Comparison of ENCODE assay signal across 9 mouse cellular contexts in genomic region chr2:167294216-167294615, GRCm38 (mm10). TPM values are rescaled to one million over a fixed set of nuclear protein-coding genes. Genes with fewer than 3 reads are reported as not detected.
A peak's percentile ranks its signal among the peaks of the same experiment; 100 is the strongest.
DNase-seq lines count a peak whose midpoint lies in the region; ATAC-seq and TF ChIP-seq lines count a peak whose summit lies in the region.
"Had no signal": no experiment of that assay in that cellular context is flagged by ENCODE, and none has a peak within 500 bp of the region (broad histone marks: within the 10 kb centered on the region; RNA-seq: fewer than 3 reads in every experiment).

No protein-coding gene starts in this region.

- 0 out of 2 replicates have a peak, but pooled peaks have one; percentile 24 for ATAC-seq in kidney, embryonic 16.5 days (ENCODE audit: low FRiP score, low TSS enrichment)
- no peak for ATAC-seq in kidney, embryonic 14.5 days (ENCODE audit: low FRiP score, low TSS enrichment)
- ATAC-seq in forebrain, embryonic 16.5 days: no peak
- no peak for ATAC-seq in lung, postnatal 0 days

- in situ Hi-C loops in ES-E14 (cut with MboI; ENCODE audit: low sequenced_read_pairs in 2 of 2, unreplicated experiment in 2 of 2): no loop called here

- no peak overlapping the region for H3K9ac ChIP-seq in kidney, embryonic 16.5 days (replicated peaks; ENCODE audit: low read length)
- H3K9ac ChIP-seq in kidney, embryonic 14.5 days (ENCODE audit: low read depth, low read length): no peak overlapping the region
- no peak overlapping the region for H3K9ac ChIP-seq in ES-E14 (ENCODE audit: insufficient read depth, low read depth, low read length, poor library complexity, severe bottlenecking)
- no peak overlapping the region for H3K9ac ChIP-seq in forebrain, embryonic 16.5 days (replicated peaks; ENCODE audit: low read depth, low read length)
- no peak overlapping the region for H3K9ac ChIP-seq in lung, postnatal 0 days (replicated peaks; ENCODE audit: low read depth)
- H3K9ac ChIP-seq: stomach, embryonic 15.5 days had no signal

- no peak overlapping the region for H3K4me3 ChIP-seq in kidney, embryonic 16.5 days (ENCODE audit: low read length)
- no peak overlapping the region for H3K4me3 ChIP-seq in kidney, embryonic 14.5 days (ENCODE audit: low read length)
- no peak overlapping the region for H3K4me3 ChIP-seq in ES-E14 (ENCODE audit: insufficient read depth in 1 of 2, low read depth in 1 of 2, low read length in 2 of 2, poor library complexity in 1 of 2, severe bottlenecking in 1 of 2)
- H3K4me3 ChIP-seq in forebrain, embryonic 16.5 days (replicated peaks; ENCODE audit: low read length): no peak overlapping the region
- H3K4me3 ChIP-seq in lung, postnatal 0 days (ENCODE audit: low read depth, low read length): no peak overlapping the region

- no peak overlapping the region for H3K27ac ChIP-seq in kidney, embryonic 16.5 days (ENCODE audit: low read length)
- no peak overlapping the region for H3K27ac ChIP-seq in kidney, embryonic 14.5 days (ENCODE audit: low read depth, low read length)
- 0 out of 2 replicates have a peak overlapping the region, but pooled peaks have one; percentile 16 for H3K27ac ChIP-seq in ES-E14 (ENCODE audit: insufficient read depth, low read depth, low read length, poor library complexity, severe bottlenecking)
- no peak overlapping the region for H3K27ac ChIP-seq in forebrain, embryonic 16.5 days (ENCODE audit: low read length)
- H3K27ac ChIP-seq in lung, postnatal 0 days (ENCODE audit: low read length): no peak overlapping the region
- H3K27ac ChIP-seq: stomach, embryonic 15.5 days had no signal

- H3K4me2 ChIP-seq in kidney, embryonic 16.5 days (replicated peaks; ENCODE audit: low read depth, low read length): no peak overlapping the region
- no peak overlapping the region for H3K4me2 ChIP-seq in kidney, embryonic 14.5 days (replicated peaks; ENCODE audit: low read depth, low read length)
- H3K4me2 ChIP-seq in forebrain, embryonic 16.5 days (ENCODE audit: low read length): peak overlapping the region; percentile 8; the same call in 1 of the 2 replicates
- H3K4me2 ChIP-seq in lung, postnatal 0 days (replicated peaks; ENCODE audit: low read depth, low read length): no peak overlapping the region
- H3K4me2 ChIP-seq: stomach, embryonic 15.5 days had no signal

- TF ChIP-seq CTCF in lung, postnatal 0 days (IDR thresholded peaks at IDR 0.05): no peak

- peak; percentile 3 to 5 for DNase-seq in cerebellum, postnatal 25 days
- DNase-seq in cerebellum, adult 9-11 months: no peak
- no peak for DNase-seq in ES-E14 (ENCODE audit: low read depth, low spot score)
- no peak for DNase-seq in T-cell, adult 2 months (ENCODE audit: low spot score)
- no peak for DNase-seq in lung, postnatal 0 days (ENCODE audit: low spot score)

- no peaks in the 10 kb centered on the region for H3K9me3 ChIP-seq in kidney, embryonic 16.5 days (ENCODE audit: low read length)
- no peaks in the 10 kb centered on the region for H3K9me3 ChIP-seq in kidney, embryonic 14.5 days (ENCODE audit: control insufficient read depth, low read length)
- H3K9me3 ChIP-seq in ES-E14 (ENCODE audit: control insufficient read depth, insufficient read depth, low read depth, low read length): peaks cover 4% of the 10 kb centered on the region; the same call in 1 of the 2 replicates
- no peaks in the 10 kb centered on the region for H3K9me3 ChIP-seq in forebrain, embryonic 16.5 days (ENCODE audit: control insufficient read depth, low read length)
- H3K9me3 ChIP-seq in lung, postnatal 0 days (ENCODE audit: low read length): no peaks in the 10 kb centered on the region
- H3K9me3 ChIP-seq: stomach, embryonic 15.5 days had no signal

- H3K4me1 ChIP-seq in kidney, embryonic 16.5 days (ENCODE audit: insufficient read depth, low read length): peaks cover 16% of the 10 kb centered on the region
- peaks cover 16% of the 10 kb centered on the region; the same call in 1 of the 2 replicates for H3K4me1 ChIP-seq in kidney, embryonic 14.5 days (ENCODE audit: control insufficient read depth, insufficient read depth, low read length)
- H3K4me1 ChIP-seq in ES-E14 (ENCODE audit: control insufficient read depth in 2 of 2, insufficient read depth in 2 of 2, low read length in 2 of 2, poor library complexity in 1 of 2): peaks cover 0 to 6% of the 10 kb centered on the region in 2 experiments; a peak in 1 of 4 replicates
- H3K4me1 ChIP-seq in forebrain, embryonic 16.5 days (replicated peaks; ENCODE audit: control insufficient read depth, insufficient read depth, low read length): peaks cover 3% of the 10 kb centered on the region
- H3K4me1 ChIP-seq in lung, postnatal 0 days (ENCODE audit: insufficient read depth, low read depth, low read length): no peaks in the 10 kb centered on the region

- 75% methylated on average over 7 of the region's 7 CpGs for WGBS in kidney, embryonic 16.5 days
- WGBS in kidney, embryonic 14.5 days: 75% methylated on average over 7 of the region's 7 CpGs
- WGBS in forebrain, embryonic 16.5 days: 83% methylated on average over 7 of the region's 7 CpGs
- 88% methylated on average over 7 of the region's 7 CpGs for WGBS in lung, postnatal 0 days

- H3K36me3 ChIP-seq in kidney, embryonic 16.5 days (ENCODE audit: insufficient read depth, low read length): no peaks in the 10 kb centered on the region
- no peaks in the 10 kb centered on the region for H3K36me3 ChIP-seq in kidney, embryonic 14.5 days (ENCODE audit: control insufficient read depth, insufficient read depth, low read length)
- no peaks in the 10 kb centered on the region; the same call in 1 of the 2 replicates for H3K36me3 ChIP-seq in ES-E14 (ENCODE audit: control insufficient read depth, insufficient read depth, low read length, poor library complexity, severe bottlenecking)
- no peaks in the 10 kb centered on the region for H3K36me3 ChIP-seq in forebrain, embryonic 16.5 days (ENCODE audit: control insufficient read depth, insufficient read depth)
- H3K36me3 ChIP-seq in lung, postnatal 0 days (ENCODE audit: insufficient read depth, low read length): no peaks in the 10 kb centered on the region
- H3K36me3 ChIP-seq: stomach, embryonic 15.5 days had no signal

- H3K27me3 ChIP-seq in kidney, embryonic 16.5 days (ENCODE audit: insufficient read depth, low read length): no peaks in the 10 kb centered on the region
- H3K27me3 ChIP-seq in kidney, embryonic 14.5 days (ENCODE audit: control insufficient read depth, insufficient read depth, low read length): no peaks in the 10 kb centered on the region
- no peaks in the 10 kb centered on the region for H3K27me3 ChIP-seq in forebrain, embryonic 16.5 days (replicated peaks; ENCODE audit: control insufficient read depth, insufficient read depth, low read length)
- H3K27me3 ChIP-seq in lung, postnatal 0 days (replicated peaks; ENCODE audit: insufficient read depth, low read length): no peaks in the 10 kb centered on the region
- H3K27me3 ChIP-seq: stomach, embryonic 15.5 days had no signal

- no peak for TF ChIP-seq EP300 in lung, postnatal 0 days (IDR thresholded peaks at IDR 0.05)

TF ChIP-seq in ES-E14, 5 proteins besides CTCF, POLR2A, EP300 and RAD21:
- TF ChIP-seq MAFK (IDR thresholded peaks at IDR 0.05; ENCODE audit: insufficient read depth, low read depth, low read length) (no peak), ZC3H11A (IDR thresholded peaks at IDR 0.05; ENCODE audit: borderline replicate concordance, low read depth, low read length) (no peak), HCFC1 (IDR thresholded peaks at IDR 0.05; ENCODE audit: borderline replicate concordance, insufficient read depth, low read length) (no peak), CHD2 (IDR thresholded peaks at IDR 0.05; ENCODE audit: low read depth, low read length) (no peak), ZNF384 (IDR thresholded peaks at IDR 0.05; ENCODE audit: low read depth, low read length) (no peak)

RNA-seq across cellular contexts. Expression of gene Ptgis, which starts 53.8 kb away (rescaled TPM):
- polyA plus RNA-seq in kidney, embryonic 16.5 days (2015; fragmentation: Nextera tagmentation; extraction: Ambion mirVana): 18.4 and 20.6 TPM in 2 replicates
- 15.5 and 18.0 TPM in 2 replicates for polyA plus RNA-seq in kidney, embryonic 14.5 days (2014; fragmentation: Nextera tagmentation; extraction: Ambion mirVana)
- 16.1 and 23.8 TPM in 2 replicates for total RNA-seq in ES-E14 (2012; rRNA removed)
- 3.1 and 3.5 TPM in 2 replicates for polyA plus RNA-seq in forebrain, embryonic 16.5 days (2015; fragmentation: Nextera tagmentation; extraction: Ambion mirVana)
- polyA plus RNA-seq in lung, postnatal 0 days (2015; fragmentation: Nextera tagmentation; extraction: Ambion mirVana): 32.7 and 37.9 TPM in 2 replicates

RNA-seq across cellular contexts. Expression of gene B4galt5, which starts 54.8 kb away (rescaled TPM):
- 8.9 and 9.4 TPM in 2 replicates for polyA plus RNA-seq in kidney, embryonic 16.5 days (2015; fragmentation: Nextera tagmentation; extraction: Ambion mirVana)
- polyA plus RNA-seq in kidney, embryonic 14.5 days (2014; fragmentation: Nextera tagmentation; extraction: Ambion mirVana): 12.2 and 13.1 TPM in 2 replicates
- 40.5 and 61.7 TPM in 2 replicates for total RNA-seq in ES-E14 (2012; rRNA removed)
- polyA plus RNA-seq in forebrain, embryonic 16.5 days (2015; fragmentation: Nextera tagmentation; extraction: Ambion mirVana): 9.9 and 12.5 TPM in 2 replicates
- 10.3 and 12.2 TPM in 2 replicates for polyA plus RNA-seq in lung, postnatal 0 days (2015; fragmentation: Nextera tagmentation; extraction: Ambion mirVana)

Comparison
In these comparisons a context has a peak if more than half of its experiments do, and no peak if none do; other contexts are left out.
1. DNase-seq: peak in cerebellum, postnatal 25 days (2 of 2); none in cerebellum, adult 9-11 months (single experiment), ES-E14 (single experiment), T-cell, adult 2 months (single experiment) and lung, postnatal 0 days (single experiment).